Mouse (Mus musculus): ENCODE measurements around the gene Cox7a1.
"Not testable (repeated sequence)": the region's sequence is repeated elsewhere in the genome, so short reads cannot be mapped to it uniquely, and the experiment has no call there.

Gene Cox7a1

DNA sequence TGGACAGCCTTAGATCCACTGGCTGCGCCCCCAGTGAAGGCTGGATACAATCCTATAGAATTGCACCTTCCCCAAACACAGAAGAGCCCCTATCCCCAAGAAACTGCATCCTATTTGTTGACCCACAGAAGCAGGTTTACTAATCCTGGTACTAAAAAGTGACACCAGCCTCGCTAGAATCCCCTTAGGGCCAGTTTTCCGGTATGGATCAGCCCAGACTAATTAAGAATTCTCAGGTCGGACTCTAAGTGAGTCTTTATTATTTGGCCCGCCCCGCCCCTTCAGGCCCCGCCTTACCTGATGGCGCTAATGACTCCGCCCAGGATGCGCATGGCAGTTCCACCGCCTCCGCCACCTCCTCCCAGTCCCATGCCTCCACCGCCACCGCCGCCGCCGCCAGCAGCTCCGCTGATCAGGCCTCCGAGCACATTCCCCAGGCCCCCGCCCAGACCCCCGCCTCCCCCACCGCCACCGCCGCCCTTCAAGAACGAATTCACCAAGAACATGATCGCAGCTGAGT lies 9.7 kb downstream of the Cox7a1 start:
- DNase-seq = peak; percentile 94

DNA sequence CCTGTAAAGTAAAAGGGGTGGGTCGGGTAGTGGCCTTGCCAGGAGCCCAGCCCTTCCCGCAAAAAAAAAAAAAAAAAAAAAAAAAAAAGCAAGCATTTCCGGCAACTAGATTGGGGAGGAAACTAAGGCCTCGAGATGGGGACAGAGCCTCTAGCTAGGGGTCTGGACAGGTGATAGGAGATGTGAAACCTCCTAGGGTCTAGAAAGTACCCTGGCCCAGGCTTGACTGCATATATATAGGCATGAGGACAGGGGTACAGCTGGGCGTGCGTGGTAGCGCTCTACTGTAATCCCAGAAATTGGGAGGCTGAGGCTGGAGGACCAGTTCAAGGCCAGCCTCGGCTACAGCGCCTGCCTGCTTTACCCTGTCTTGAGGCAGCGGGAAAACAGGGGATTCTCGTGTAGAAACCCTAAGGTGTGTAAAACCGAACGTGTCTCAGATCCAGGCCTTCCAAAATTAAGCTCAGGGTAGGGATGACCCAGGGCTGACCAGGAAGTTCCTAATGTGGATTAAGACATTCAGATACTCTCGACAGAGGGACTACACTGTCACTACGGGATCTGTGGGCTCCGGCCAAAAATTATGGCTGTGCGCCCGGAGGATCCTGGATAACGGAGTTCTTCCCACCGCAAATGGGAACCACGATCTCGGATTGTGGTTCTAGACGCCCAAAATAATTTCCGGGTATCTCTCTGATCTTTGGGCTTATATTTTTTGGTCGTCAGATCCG lies 10.3 kb downstream of the Cox7a1 start:
- peak; percentile 40 for DNase-seq

DNA sequence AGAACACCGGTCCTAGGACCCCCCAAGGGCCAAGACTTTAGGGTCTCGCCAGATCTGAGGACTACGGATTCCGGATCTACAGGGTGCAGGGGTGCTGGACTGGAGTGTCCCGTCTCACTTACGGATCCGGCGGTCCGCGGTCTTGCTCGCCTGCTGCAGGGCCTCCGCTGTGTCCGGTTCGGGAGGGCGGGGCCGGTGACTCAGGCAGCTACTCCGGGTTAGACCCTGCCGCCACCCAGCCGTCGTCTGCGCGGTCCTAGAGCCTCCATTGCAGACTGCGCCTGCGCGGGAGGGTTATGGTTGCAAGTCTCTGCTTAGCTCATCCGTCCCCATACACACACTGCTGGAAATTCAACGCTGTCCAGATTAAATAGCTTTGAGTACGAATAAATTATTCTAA lies 10.9 kb downstream of the Cox7a1 start:
- DNase-seq = peak; percentile 99

DNA sequence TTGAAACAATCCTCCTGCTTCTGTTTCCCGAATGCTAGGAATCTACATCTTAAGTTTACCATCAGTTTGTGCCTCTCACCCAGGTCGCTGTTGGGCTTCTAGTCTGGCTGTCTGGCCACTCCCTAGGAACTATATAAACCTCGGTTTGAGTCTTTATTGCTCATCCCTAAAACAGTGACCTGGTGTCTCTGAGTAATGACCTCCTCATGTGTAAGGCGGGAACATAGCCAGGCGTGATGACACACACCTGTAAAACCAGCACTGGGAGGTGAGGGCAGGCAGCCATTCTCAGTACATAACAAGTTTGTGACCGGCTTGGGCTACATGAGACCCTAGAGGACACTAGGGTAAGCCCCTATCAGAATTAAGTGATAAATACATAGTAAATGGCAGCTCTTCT lies 11.5 kb downstream of the Cox7a1 start:
- no peak for DNase-seq

DNA sequence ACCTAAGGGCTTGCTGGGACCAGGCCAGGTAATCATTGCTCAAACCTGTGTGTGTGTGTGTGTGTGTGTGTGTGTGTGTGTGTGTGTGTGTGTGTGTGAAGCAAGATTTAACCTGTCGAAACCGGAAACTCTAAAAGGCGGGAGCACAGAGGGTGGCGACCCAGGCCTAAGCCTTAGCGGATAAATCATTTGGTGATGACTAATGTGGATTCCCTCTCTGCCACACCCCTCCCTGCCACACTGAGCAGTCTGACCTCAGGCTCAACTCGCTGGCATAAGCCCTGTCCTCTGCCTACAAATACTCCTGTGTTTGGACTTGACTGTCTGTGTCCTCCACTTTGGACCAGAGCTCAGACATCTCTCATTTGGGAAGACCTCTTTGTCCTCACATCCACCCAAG lies 12.2 kb downstream of the Cox7a1 start:
- DNase-seq = no peak

DNA sequence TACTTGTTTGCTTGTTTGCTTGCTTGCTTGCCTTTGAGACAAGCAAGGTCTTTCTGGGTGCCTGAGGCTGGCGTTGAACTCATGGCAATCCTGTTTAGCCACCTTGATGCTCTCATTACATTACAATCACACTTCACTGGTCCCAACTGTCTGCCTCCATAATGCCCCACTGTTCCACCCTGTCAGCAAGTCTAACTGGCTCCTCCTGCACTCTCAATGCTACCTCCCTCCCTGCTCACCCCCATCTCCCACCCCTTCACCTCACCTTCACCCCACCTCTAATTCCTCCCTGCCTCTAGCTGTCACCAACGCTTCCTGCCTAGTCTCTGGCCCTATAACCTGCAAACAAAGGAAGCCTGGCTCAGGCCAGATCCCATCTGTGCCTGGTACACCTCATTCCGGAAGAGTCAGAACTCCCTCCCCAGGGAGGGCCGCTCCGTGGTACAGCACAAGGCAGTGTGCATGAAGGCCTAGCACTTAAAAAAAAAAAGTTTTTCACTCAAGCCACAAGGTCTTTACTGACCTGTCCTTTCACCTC lies 13.7 kb downstream of the Cox7a1 start:
- DNase-seq = no peak

DNA sequence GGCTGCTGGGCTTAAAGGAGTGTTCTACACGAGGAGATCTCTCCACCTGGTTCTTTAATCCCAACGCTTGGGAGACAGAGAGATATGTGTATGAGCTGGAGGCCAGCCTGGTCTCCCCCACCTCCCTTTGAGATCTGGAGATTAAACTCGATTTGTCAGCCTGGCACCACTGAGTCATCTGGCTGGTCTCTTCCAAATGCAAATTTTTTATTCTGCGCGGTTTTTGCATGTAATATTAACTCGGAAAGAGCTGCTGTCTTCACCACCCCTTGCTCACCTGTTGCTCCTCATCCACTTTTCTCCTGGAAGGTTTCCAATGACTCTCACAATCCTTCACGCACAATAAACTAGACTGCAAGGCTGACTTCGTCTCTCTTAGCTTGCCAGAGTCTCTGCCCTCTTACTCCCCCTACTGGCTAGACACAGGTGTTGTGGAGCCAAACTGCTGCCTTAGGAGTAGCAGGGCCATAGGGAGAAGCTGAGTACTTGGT lies 14.6 kb downstream of the Cox7a1 start, which contains the start of gene Capns1:
TSS of gene Capns1 (minus strand) at position 331 of the 491 bp plus-strand sequence.
- DNase-seq = peak; percentile 80

DNA sequence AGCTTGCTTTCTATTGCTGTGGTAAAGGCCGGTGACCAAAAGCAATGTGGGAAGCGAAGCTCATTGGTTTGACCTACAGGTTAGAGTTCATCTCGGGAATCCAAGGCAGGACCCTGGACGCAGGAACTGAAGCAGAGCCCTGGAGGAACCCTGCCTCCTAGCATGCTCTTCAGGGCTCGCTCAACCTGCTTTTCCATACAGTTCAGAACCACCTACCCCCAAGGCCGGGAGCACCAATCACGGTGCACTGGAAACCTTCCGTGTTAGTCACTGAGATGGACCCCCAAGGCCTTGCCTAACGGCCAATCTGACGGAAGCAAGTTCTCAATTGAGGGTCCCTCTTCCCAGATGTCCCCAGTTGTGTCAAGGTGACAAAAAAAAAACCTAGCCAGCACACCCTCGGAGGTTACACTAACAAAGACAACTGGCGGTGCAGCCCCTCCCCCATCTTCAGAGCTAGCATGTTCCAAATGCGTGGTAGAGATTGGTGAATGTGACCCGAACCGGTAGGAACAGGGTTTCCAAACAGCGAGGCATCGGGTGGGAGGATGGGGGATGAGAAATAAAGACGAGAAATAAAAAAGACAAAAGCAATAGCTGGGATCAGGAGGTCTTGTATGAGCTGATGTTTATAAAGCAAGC lies 15.7 kb downstream of the Cox7a1 start:
- no peak for DNase-seq

DNA sequence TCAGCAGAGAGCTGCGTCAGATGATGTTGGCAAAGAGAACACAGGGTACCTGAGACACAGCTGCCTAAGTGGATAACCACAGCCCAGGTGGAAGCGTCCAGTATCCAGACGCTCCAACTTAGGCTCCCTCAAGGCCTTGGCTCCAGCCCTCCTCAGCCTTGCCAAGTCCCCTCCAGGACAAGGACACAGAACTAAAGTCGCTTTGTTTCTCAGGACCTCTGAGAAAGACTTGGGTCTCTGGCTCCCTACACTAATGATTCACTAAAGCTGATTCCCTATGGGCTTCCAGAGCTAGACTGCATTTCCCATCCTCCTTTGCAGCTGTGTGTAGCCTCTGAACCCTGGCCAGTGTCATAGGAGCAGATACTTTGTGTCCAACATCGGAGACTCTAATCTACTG lies 16.3 kb downstream of the Cox7a1 start:
- no peak for DNase-seq

DNA sequence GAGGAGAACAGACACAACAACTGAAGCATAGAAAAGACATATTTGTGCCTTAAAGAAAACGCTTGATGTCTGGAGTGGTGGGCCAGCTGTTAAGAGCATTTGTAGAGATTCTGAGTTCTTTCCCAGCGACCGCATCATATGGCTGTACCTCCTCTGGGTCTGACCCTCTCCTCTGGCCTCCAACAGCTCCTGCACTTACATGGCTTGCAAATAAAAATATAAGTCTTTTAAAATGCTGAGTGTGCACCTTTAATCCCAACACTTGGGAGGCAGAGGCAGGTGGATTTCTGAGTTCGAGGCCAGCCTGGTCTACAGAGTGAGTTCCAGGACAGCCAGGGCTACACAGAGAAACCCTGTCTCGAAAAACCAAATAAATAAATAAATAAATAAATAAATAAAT lies 16.7 kb downstream of the Cox7a1 start:
- DNase-seq = not testable (repeated sequence)

DNA sequence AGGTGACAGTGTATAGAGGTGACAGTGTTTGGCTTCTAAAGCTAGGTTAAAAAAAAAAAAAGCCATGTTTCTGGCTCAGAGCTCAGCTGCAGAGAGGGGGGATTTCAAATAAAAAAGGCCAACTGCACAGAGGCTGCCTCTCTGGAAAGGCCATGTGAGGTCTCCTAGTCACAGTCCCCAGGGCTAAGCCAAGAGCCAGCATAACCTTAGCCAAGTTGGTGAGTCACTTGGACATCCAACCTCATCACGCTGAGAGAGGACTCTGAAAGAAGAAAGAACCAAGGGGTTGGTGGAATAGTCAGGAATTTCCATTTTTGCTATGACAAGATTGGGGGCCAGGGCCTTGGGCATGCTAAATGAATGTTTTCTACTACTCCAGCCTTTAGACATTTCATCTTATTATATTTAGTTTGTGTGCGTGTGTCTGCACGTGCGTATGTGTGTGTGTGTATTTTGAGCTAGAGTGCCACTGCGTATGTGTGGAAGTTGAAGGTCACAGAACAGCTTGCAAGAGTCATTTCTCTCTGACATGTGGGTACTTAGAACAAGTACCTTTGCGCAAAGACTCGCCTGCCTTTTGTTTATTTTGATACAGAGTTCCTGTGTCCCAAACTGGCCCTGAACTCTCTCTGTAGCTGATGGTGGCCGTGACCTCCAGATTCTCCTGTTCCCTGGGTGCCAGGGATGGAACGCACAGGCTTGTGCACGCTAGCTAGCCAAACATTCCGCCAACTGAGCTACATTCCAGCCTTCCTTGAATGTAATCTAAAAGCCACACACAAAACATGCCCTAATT lies 19.1 kb downstream of the Cox7a1 start:
- no peak for DNase-seq

DNA sequence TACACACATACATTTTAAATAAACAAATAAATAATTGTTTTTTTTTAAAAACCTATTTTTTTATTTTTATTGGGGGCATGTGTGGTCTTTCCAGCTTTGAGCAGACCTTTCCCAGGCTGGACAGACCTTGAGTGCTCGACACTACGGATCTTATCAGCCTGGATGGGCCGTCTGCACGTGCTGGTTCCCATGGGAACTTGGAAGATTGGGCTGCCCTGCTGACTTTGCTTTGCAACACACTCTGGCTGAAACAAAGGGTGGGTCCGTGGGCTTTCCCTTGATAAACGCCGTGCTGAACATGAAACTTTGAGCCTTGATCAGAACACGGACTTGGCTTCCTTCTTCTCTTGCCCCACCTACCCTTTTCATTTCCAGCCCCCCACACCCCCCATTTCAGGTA lies 20.4 kb downstream of the Cox7a1 start:
- no peak for DNase-seq

DNA sequence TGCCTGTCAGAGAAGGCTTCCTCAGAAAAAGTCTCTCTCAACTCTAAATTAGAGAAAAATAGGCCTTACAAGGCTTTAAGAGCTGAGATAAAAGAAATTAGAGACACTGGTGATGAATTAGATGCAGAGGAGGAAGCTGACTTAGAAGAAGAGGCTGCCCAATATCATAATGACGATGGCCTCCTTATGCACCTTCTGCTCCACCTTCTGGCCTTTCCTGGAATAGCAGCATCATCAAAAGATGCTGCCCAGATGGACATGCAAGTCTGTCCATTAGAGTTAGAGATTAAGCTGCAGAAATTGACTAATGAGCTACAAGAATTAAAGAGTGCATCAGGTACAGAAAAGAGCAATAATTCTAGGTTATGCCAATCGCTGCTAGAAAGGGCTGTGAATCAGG lies 21.4 kb downstream of the Cox7a1 start:
- peak; percentile 65 for DNase-seq

DNA sequence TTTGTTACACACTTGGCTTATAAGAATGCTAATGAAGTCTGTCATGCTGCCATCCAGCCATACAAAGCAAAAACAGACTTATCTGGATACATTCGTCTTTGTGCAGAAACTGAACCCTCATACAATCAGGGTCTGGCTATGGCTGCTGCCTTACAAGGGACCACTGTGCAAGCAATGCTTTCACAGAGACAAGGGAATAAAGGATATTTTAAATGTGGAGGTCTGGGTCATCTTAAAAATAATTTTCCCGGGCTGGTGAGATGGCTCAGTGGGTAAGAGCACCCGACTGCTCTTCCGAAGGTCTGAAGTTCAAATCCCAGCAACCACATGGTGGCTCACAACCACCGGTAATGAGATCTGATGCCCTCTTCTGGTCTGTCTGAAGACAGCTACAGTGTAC lies 22.4 kb downstream of the Cox7a1 start:
- DNase-seq = not testable (repeated sequence)

DNA sequence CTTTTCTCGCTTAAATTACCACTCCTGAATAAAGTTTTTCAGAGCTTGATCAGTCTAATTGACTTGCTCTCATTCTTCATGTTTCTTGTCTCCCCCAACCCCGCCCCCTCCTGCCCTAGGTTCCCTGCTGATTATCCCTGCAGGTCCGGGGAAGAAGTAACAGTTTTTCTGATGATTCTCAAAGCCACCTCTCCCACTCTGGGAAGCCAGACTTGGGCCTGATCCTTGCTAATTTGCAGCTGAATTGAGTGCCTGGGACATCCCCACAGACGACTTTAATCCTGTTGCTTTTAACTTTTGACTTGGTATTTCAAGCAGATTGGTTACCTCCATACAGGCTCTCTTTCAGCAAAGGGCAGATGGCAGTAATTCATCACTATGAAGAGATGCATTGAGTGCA lies 27.1 kb downstream of the Cox7a1 start:
- no peak for DNase-seq

DNA sequence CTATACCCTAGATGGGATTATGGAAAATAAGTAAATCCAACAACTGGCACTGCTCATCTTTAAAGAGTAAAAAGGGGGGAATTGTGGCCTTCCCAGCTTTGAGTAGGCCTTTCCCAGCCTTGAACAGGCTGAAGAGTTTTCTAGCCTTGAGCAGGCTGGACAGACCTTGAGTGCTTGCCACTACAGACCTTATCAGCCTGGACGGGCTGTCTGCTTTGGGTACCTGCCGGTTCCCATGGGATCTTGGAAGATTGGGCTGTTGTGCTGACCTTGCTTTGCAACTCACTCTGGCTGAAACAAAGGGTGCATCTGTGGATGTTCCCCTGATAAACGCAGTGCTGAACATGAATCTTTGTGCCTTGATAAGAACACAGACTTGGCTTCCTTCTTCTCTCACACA lies 29.9 kb downstream of the Cox7a1 start:
- DNase-seq = no peak

DNA sequence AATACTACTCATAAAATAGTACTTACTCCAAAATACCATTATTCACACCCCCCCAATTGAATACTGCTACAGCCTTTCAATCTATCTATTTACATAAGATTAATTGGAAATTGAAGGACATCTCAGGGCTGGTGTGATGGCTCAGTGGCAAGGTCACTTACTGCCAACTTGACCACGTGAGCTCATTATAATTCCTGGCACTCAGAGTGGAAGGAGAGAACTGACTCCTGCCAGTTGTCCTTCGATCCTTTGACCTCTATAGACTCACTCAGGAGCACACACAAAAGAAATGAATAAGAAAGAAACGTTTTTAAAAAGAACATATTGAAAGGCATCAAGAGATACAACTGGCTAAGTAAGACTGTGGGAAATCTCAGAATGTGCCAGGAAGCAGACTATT lies 31.9 kb downstream of the Cox7a1 start:
- no peak for DNase-seq

DNA sequence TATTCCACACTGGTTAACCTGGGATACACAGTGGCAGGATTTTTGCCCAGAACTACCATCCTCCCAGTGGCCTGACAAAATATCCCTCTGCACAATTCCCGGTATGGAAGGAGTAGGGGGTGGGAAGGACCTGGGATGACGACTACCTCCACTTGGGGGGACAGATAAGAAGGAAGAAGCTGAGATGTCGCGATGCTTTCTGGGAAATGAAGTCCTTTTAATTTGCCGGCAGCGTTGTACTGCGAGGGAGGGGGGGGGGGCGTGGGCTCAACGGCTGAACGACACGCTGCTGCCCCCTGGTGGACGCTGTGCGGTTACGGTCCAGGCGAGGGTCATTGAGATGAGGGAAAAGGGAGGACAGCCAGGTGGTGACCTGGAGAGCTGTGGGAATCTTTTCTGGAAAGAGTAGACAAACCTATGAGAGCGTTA lies 32.8 kb downstream of the Cox7a1 start:
- DNase-seq = peak; percentile 84

DNA sequence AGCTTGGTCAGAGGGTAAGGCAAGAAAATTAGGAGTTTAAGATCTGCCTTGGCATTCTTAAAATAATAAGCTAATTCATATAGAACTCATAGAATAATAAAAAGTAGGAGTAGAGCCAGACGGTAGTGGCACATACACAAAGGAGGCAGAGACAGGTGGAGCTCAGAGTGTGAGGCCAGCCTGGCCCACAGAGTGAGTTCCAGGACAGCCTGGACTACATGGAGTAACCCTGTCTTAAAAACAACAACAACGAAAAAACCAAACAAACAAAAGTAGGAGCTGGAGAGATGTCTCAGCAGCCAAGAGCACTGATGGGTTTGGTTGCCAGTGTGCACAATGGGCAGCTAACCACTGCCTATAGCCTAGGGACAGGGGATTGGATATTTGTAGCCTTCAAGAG lies 33.3 kb downstream of the Cox7a1 start:
- DNase-seq = no peak

DNA sequence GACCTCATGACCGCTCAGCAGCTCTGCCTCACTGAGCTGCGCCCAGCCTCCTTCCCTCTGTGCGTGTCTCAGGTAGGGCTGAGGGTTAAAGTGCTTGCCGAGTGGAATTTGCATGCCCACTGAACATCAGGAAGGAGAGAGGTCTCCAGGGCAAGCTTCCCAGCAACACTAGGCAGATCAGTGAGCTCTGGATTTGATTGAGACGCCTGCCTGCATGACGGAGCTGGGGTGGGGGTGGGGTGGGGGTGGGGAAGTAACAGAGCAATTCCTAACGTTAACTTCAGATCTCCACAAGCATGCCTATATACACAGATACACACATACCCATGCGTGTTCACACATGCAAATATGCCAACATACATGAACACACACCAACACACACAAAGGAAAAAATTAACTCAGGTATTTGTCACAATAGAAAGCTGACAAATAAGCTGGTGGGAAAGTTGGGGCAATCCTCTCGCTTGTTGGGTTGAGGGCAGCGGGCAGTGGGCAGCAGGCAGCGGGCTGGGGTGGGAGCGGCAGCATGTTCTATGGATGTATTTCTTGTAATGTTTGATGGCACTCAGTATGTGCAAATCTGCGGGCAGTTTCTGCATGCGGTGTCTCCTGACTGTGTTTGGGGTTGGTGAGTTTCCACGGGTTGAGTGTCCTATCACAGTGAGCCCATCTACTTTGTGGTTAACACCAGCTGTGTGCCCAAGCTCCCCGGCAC lies 35.5 kb downstream of the Cox7a1 start:
- DNase-seq = peak; percentile 61

DNA sequence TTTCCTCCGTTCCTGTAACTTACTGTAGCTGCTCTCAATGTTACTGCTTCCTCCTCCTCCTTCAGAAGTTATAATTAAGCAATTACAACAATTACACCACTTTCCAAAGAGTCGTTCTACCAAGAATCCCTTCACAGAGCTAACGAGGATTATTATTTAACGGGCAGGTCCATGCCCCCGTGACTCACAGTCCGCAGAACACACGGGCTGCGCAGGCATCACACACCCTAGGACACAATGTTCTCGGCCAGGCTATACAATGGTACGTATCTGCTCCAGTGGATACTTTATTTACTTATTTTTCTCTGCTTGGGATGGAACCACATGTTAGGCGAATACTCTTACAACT lies 36.0 kb downstream of the Cox7a1 start:
- no peak for DNase-seq

DNA sequence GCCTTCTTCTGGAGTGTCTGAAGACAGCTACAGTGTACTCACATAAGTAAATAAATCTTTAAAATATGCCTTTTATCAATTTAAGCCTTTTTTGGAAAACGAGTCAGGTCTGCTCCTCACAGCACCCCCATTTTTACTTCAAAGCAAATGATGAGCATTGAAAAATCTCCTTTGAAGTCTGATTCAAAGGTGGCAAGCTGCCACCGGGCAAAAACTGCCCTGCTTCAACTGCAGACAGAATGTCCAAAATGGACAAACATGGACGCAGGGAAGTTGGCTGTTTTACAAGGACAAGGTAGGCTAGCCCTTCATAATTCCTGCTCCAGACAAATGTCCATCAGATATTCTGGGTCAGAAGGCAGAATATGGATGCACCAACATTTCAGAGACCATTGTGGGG lies 37.5 kb downstream of the Cox7a1 start:
- no peak for DNase-seq

DNA sequence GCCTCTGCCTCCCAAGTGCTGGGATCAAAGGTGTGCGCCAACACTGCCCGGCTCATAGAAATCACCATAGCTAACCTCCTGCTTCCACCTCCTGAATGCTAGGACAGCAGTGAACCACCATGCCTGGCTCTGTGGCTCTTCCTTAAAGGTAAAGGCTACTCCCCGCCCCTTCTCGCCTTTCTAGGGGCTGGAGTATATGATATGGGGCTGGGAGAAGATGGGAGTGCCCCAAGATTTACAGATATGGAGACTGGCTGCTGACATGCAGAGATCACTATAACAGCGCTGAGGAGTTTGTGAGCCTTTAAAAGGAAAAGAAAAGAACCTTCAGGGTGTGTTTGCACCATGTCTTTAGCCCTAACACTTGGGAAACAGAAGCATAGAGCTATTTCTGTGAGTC lies 38.3 kb downstream of the Cox7a1 start:
- peak; percentile 26 for DNase-seq
